Comparison of ENCODE assay signal across 8 mouse cellular contexts in genomic region chr14:24578535-24579111, GRCm38 (mm10).
DNase-seq lines count a peak whose midpoint lies in the region; ATAC-seq and TF ChIP-seq lines count a peak whose summit lies in the region.

No protein-coding gene starts in this region.

- no peaks in the 10 kb centered on the region for H3K27me3 ChIP-seq in embryonic facial prominence, embryonic 12.5 days
- H3K27me3 ChIP-seq in intestine, postnatal 0 days (replicated peaks; ENCODE audit: control insufficient read depth, insufficient read depth, low read length): no peaks in the 10 kb centered on the region
- no peaks in the 10 kb centered on the region for H3K27me3 ChIP-seq in lung, embryonic 15.5 days

- 32% methylated on average over 7 of the region's 7 CpGs for WGBS in embryonic facial prominence, embryonic 12.5 days
- WGBS in intestine, postnatal 0 days: 54% methylated on average over 7 of the region's 7 CpGs
- 38% methylated on average over 7 of the region's 7 CpGs for WGBS in lung, embryonic 15.5 days

- no peaks in the 10 kb centered on the region for H3K36me3 ChIP-seq in embryonic facial prominence, embryonic 12.5 days
- H3K36me3 ChIP-seq in intestine, postnatal 0 days (ENCODE audit: control insufficient read depth, insufficient read depth): no peaks in the 10 kb centered on the region
- no peaks in the 10 kb centered on the region for H3K36me3 ChIP-seq in lung, embryonic 15.5 days

- H3K9me3 ChIP-seq in embryonic facial prominence, embryonic 12.5 days: no peaks in the 10 kb centered on the region
- H3K9me3 ChIP-seq in intestine, postnatal 0 days (ENCODE audit: control insufficient read depth): no peaks in the 10 kb centered on the region
- H3K9me3 ChIP-seq in lung, embryonic 15.5 days: no peaks in the 10 kb centered on the region

- no peak overlapping the region for H3K4me3 ChIP-seq in embryonic facial prominence, embryonic 12.5 days
- no peak overlapping the region for H3K4me3 ChIP-seq in intestine, postnatal 0 days (ENCODE audit: low read depth, low read length)
- H3K4me3 ChIP-seq in lung, embryonic 15.5 days: no peak overlapping the region

- peak overlapping the region; percentile 24; the same call in 1 of the 2 replicates for H3K27ac ChIP-seq in embryonic facial prominence, embryonic 12.5 days
- no peak overlapping the region for H3K27ac ChIP-seq in intestine, postnatal 0 days (ENCODE audit: low read depth, low read length)
- H3K27ac ChIP-seq in lung, embryonic 15.5 days: no peak overlapping the region

- TF ChIP-seq POLR2A in brain, embryonic 14.5 days (IDR thresholded peaks at IDR 0.05; ENCODE audit: borderline replicate concordance, extremely low read depth, insufficient read depth, insufficient read length, poor library complexity, severe bottlenecking): no peak

- peak; percentile 97 for DNase-seq in brain, embryonic 14.5 days (ENCODE audit: low read depth)
- peak; percentile 80 to 84 for DNase-seq in heart, adult 18-20 months
- DNase-seq in retina, postnatal 7 days (ENCODE audit: low read depth, low spot score): peak; percentile 54

- no peaks in the 10 kb centered on the region; the same call in 1 of the 2 replicates for H3K4me1 ChIP-seq in embryonic facial prominence, embryonic 12.5 days
- no peaks in the 10 kb centered on the region for H3K4me1 ChIP-seq in intestine, postnatal 0 days (replicated peaks; ENCODE audit: control insufficient read depth, insufficient read depth, low read length)
- peaks cover 11% of the 10 kb centered on the region; the same call in 1 of the 2 replicates for H3K4me1 ChIP-seq in lung, embryonic 15.5 days

- ATAC-seq in embryonic facial prominence, embryonic 12.5 days (ENCODE audit: insufficient number of reproducible peaks, insufficient read depth, low FRiP score, low TSS enrichment): peak; percentile 81
- ATAC-seq in intestine, postnatal 0 days: peak; percentile 43; the same call in 1 of the 2 replicates
- ATAC-seq in lung, embryonic 15.5 days (ENCODE audit: borderline replicate concordance, extremely low read depth, low FRiP score, low TSS enrichment): 0 out of 2 replicates have a peak, but pooled peaks have one; percentile 14
- no peak for ATAC-seq in megakaryocyte-erythroid progenitor cell, adult 5-6 weeks (replicated peaks; ENCODE audit: low FRiP score, low TSS enrichment, poor library complexity, severe bottlenecking)
- no peak for ATAC-seq in erythroid progenitor cell, adult 5-6 weeks (replicated peaks; ENCODE audit: low FRiP score, poor library complexity, severe bottlenecking)

- TF ChIP-seq CTCF in brain, embryonic 14.5 days (IDR thresholded peaks at IDR 0.05; ENCODE audit: borderline replicate concordance, extremely low read depth, insufficient read depth, insufficient read length): no peak
- TF ChIP-seq CTCF in intestine, postnatal 0 days (IDR thresholded peaks at IDR 0.05; ENCODE audit: low read depth): no peak

- no peak overlapping the region for H3K9ac ChIP-seq in embryonic facial prominence, embryonic 12.5 days
- no peak overlapping the region for H3K9ac ChIP-seq in intestine, postnatal 0 days (ENCODE audit: low read depth, low read length)
- no peak overlapping the region for H3K9ac ChIP-seq in lung, embryonic 15.5 days

- H3K4me2 ChIP-seq in embryonic facial prominence, embryonic 12.5 days (replicated peaks): no peak overlapping the region
- no peak overlapping the region for H3K4me2 ChIP-seq in intestine, postnatal 0 days (replicated peaks; ENCODE audit: low read depth)
- no peak overlapping the region for H3K4me2 ChIP-seq in lung, embryonic 15.5 days

Comparison
In these comparisons a context has a peak if more than half of its experiments do, and no peak if none do; other contexts are left out.
1. ATAC-seq: peak in embryonic facial prominence, embryonic 12.5 days (single experiment), intestine, postnatal 0 days (single experiment) and lung, embryonic 15.5 days (single experiment); none in megakaryocyte-erythroid progenitor cell, adult 5-6 weeks (single experiment) and erythroid progenitor cell, adult 5-6 weeks (single experiment).
2. Peak in every context shown above with its lines, with median percentiles within 50 percentile points of each other: DNase-seq.